Mouse (Mus musculus): ENCODE measurements around the gene Stpg4.

The Stpg4 gene

DNA sequence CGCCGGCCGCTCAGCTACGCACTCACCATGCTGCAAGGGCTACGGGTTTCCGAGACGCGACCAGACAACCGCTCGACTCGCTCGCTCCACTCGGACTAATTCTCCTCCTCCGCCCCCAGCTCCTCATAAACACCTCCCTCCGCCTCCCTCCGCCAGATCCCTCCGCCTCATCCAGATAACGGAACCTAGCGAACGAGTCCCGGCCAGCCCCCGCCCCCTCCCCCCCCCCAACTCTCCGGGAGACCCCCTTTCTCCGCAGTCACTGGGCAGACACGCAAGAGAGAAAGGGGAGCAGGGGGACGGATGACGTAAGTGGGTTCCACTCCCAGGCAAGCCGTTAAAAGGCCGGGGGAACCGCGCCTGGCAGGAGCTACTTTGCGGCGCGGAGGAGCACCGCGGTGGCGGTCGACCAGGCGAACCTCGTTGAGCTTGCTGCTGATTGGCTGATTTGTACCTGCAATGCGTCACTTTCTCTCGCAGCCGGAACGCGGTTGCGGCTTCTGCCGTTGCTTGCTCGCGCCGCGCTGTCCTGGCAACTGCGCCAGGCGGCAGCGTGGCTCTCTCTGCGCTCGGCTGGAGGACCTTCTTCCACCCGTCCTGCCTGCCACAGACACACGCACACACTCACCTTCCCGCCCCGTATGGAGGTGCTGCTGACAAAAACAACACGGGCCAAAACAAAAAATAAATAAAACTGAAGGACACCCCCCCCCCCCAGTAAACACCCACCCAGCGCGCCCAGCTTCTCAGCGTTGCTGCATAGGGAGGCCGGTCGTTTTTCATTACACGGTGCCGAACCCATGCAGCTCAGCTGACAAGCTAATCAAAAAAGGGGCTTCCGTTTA lies 19.4 kb upstream of the Stpg4 start, which contains the start of gene Calm2:
Gene Calm2 (minus strand): TSS at position 169 of the 845 bp plus-strand sequence.
- DNase-seq (ENCODE audit: low spot score in 2 of 2): peak; percentile 96 to 97

DNA sequence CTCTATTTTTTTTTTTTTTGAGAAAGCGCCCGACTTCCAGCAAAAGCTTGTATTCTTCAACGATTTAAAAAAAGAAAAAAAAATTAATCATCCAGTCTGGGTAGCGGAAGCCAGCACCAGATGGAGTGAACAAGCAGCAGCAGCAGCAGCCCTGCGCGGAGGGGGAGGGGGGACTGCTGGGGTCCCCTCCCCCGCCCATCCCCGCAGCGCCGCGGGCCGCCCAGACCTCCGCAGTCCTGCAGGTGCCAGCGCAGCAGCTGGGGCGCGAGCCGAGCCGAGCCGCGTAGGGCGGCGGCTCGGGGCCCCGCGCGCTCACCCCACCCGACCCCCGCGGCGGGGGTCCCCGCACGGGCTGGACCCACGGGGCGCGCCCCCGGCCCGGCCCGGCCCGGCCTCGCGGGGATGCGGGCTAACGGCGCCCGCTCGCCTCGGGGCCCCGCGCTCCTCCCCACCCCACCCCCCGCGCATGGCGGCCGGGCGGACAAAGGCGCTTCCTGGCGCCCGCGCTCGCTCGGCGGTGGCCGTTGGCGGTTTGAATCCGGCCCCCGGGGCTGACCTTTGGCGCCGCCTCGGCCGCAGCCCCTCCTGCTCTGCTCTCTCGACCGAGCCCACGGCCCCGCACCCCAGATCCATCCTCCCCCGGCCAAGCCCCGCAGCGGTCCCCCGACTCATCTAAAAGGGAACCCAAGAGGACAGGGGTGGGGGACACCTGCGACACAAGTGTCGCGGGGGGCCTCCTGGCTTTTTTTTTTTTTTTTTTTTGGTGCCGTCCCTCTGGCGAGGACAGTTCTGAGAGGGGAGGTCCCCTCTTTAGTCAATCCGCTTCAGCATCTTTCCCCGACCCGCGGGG lies 18.6 kb upstream of the Stpg4 start:
- DNase-seq (ENCODE audit: low spot score in 2 of 2): peak; percentile 45 to 76

DNA sequence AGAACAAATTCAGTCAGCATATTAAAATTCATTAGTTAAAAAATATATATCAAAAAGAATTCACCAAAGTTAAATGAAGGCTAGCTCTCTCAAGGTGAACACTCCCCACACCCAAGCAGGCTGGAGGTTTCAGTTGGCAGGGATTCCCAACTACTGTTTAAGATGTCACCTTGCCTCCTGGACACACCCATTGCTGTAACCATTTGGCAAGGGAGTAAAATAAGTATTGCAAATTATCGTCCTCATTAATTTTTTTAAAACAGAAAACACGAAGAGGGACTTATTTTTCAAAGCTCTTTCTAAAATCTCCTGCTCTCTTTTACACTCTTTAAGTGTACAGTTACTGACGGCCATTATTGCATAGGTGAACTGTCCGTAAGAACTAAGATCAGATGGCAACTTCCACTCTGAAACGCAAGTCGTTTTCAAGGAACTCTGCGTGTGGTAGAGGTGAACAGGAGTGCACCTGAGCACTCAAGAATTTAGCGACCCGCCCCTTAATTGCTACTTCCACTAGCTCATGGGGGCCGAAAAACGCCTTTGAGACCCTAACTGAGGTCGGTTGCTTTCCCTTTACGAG lies 17.9 kb upstream of the Stpg4 start:
- DNase-seq (ENCODE audit: low spot score in 2 of 2): no peak

DNA sequence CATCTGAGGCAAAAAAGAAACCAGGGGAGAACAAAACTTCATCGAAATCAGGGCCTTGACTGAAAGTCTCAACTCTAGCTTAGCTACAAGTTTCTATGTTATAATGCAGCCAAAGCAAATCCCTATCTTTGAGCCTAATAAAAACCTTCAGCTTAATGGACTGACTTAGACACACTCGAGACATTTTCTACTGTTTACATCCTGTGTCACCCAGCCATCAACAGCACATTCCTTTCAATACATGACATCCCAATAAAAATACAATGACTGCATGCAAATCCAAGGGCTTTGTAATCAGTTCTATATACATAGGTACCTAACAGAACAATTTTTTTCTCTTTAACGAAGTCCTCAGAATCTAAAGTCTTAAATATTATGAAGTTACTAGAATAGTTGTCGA lies 17.2 kb upstream of the Stpg4 start:
- no peak for DNase-seq (ENCODE audit: low spot score in 2 of 2)

DNA sequence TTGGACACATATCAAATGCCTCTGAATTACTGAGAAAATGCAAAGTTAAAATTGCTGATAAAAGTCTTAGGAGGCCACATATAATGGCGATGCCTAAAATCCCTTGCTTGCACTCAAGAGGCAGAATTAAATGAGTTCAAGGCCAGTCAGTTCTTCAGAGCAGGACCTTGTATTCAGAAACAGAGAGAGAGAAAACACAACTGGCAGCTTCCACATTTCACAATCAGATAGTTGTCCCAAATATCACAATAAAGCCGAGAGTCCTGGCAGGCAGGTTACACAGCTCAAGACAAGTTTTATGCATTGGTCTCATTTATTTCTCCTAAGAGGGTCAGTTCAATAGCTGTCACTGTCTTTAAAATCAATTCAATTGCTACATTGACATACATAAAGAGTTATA lies 14.0 kb upstream of the Stpg4 start:
- DNase-seq (ENCODE audit: low spot score in 2 of 2): no peak

DNA sequence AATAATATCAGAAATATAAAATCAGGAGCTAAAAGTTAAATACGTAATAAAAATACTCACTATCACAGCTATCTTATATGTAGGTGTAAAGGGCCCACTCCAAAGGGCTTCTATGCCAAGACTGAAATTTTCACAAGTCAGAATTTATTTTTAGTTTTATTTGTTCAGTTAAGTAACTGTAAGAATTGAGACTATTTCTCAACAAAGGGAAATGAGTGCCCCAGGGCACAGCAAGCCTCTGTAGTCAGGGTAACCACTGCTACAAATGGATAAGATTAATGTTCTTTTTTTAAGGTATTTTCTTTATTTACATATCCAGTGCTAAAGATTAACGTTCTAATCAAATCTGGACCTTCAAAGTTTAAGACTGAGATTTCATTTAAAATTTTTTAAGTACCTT lies 11.9 kb upstream of the Stpg4 start:
- no peak for DNase-seq (ENCODE audit: low spot score in 2 of 2)

DNA sequence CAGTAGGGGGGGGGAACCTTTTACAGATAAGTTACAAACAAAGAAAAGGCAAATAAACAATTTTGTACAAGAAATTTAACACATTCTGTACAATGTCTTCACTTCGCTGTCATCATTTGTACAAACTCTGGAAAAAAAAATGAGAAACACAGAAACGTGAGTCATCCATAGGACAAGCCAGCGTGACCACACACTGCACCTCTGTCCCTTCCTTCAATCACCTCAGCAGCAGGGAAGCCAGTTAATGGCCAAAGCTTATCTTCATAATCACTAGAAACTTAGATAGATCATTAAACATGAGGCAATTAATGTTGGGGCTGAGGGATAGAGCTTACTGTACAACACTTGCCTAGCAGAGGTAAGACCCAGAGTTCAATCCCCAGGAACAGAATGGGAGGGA lies 6.4 kb upstream of the Stpg4 start:
- DNase-seq (ENCODE audit: low spot score in 2 of 2): no peak

DNA sequence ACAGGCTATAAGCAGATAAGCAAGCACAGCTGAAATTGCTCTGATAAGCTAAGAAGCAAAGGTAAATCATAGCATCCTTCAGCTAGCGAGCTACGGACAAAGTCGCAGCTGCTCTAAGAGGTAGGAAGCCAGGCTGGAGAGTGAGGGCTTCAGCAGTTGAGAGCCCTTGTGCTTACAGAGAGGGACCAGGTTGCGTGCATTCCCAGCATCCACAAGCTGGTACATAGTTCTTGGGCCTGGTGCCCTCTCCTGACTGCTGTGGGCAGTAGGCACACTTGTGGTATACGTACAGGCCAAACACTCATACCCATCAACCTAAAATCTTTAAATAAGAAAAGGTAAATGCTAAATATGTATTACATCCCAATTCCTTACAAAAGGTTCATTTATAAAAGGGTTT lies 5.2 kb upstream of the Stpg4 start:
- DNase-seq (ENCODE audit: low spot score in 2 of 2): no peak

DNA sequence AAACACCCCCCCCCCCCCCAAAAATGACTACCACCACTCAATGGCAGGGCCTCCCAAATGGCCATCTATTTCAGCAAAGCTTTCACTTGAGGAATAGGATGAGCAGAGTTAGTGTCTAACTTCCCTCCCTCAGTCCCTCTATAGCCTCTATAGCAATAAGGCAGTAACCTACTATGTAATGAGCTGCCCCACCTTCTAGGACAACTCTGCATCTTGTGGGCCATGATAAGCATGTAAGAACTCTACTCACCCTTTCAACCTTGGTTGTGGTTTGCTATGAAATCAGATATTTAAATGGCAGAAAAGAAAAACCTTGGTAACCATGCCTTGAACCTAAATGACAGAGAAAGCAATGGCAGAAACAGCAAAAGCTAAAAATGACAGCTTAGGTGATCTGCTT lies 4.8 kb upstream of the Stpg4 start:
- no peak for DNase-seq (ENCODE audit: low spot score in 2 of 2)

DNA sequence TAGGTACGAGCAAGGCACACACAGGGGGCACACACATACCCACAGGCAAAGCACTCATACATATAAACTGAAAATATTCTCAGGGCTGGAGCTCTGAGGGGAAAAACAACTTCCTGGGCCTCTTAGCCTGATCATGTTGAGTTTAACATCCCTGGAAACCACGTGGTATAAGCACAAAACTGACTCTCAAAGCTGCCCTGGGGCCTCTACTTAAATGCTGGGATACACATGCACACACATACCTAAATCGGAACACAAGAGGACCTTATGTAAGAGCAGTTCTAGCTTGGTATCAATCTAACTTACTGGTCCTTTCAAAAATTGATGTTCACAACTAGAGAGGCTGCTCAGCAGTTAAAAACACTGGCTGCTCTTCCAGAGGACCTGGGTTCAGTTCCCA lies 1.9 kb upstream of the Stpg4 start:
- no peak for DNase-seq (ENCODE audit: low spot score in 2 of 2)

DNA sequence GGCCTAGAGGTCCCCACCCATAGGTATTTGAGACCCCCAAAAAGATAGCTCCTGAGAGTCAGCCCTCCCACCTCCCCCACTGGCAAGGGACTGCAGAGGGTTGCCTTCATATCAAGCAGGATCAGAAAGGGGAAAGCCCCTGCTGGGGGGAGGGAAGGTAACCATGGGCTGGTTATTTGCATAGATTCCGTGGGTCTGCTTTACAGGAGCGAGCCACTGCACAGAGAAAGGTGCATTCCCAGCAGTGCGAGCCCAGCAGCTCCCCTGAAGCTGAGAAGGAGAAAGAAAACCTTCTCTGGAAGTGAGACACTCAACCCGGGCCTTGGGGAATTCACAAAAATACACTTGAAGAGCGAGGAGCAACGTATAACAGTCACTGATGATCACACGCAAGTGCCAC lies 9.5 kb downstream of the Stpg4 start:
- DNase-seq (ENCODE audit: low spot score in 2 of 2): no peak

DNA sequence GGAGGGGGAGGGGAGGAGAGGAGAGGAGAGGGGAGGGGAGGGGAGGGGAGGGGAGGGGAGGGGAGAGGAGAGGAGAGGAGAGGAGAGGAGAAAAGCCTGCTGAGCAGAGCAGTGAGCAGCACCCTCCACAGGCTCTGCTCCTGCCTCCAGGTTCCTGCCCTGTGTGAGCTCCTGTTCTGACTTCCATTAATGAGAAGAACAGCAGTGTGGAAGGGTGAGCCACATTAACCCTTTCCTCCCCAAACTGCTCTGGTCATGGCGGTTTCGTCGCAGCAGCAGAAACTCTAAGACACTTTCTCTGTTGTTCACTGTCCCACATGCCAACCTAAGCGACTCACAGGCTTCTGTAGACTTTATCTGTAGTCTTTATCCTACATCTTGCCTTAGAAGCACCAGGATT lies 20.9 kb downstream of the Stpg4 start:
- DNase-seq (ENCODE audit: low spot score in 2 of 2): no peak

DNA sequence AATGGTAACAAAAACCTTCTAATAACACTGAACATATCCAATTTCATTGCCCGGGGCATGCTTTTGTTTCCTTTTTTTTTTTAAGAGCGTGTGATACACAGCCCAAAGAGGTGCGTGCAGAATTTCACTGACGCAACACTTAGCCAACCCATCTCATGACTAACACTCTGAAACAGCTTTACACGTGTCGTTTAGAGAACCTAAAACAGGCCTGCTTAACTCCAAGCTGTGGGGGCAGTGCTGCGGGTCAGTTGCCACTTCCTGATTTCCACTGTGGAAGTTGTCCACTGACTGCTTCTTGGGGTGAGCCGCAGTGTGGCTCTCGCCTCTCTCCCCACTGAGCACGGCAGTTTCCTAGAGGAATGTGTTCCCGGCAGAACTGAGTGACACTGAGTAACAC lies 22.0 kb downstream of the Stpg4 start:
- no peak for DNase-seq (ENCODE audit: low spot score in 2 of 2)

DNA sequence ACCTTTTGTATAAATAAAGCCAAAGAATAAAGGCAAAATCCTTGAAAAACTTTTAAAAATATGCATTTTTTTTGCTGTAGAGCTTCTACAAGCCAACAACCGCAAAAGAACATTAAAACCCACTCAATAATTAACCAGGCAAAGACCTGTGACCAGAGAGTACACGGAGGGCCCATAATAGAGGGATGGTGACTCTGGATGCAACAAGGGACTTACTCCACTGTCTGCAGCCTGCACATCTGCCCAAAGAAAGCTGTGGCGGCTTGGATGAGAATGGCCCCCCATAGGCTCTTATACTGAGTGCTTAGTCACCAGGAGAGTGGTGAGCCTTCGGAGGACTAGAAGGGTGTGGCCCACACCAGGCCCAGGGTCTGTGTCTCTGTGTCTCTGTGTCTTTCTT lies 24.1 kb downstream of the Stpg4 start:
- no peak for DNase-seq (ENCODE audit: low spot score in 2 of 2)

DNA sequence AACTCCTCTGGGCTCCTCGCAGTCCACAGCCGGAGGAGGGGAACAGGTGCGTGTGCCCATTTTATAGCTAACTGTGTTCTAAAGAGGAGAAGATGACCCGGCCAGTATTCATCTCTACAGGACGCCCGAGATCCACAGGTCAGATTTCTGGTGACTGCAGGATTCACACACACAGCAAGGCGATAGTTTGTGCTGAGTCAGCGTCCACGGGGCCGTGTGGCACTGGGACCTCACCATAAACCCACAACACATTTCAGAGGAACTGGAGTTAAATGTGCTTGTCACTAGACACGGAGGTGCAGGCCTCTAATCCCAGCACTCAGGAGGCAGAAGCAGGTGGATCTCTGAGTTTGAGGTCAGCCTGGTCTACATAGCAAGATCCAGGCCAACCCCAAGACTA lies 25.1 kb downstream of the Stpg4 start:
- DNase-seq (ENCODE audit: low spot score in 2 of 2): no peak

DNA sequence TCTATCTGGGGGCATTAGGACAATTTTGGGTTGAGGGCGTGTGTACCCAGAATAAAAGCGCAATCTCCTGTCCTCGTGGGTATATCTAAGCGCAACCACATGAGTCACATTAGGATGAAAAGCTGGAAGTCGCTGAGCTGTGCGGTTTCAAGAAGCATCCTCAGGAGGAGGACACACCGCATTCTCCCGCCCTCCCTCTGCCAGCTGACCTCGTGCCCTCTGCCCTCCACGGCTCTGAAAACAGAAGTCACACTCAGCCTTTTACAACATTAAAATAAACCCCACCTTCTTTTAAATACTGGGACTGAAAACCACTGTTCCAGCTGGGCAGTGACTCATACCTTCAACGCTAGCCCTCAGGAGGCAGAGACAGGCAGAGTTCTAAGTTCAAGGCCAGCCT lies 30.5 kb downstream of the Stpg4 start:
- no peak for DNase-seq (ENCODE audit: low spot score in 2 of 2)

DNA sequence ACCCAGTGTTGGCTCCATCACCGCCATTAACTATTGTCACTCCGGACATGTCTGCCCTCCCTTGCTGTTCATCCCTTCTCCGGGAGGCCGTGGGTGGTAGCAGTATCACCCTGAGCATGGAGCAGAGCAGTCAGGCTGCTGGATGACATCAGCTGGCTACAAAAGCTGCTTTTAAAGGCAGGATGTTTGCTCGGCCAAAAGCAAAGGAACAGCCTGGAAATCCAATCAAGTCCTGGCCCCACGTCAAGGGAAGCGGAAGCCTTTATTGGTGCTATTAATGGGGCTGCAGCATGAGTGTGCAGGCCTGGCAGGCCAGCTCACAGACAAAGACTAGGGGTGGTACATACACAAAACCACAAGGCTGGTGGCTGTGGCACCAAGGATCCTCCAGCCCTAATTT lies 36.3 kb downstream of the Stpg4 start:
- no peak for DNase-seq (ENCODE audit: low spot score in 2 of 2)

DNA sequence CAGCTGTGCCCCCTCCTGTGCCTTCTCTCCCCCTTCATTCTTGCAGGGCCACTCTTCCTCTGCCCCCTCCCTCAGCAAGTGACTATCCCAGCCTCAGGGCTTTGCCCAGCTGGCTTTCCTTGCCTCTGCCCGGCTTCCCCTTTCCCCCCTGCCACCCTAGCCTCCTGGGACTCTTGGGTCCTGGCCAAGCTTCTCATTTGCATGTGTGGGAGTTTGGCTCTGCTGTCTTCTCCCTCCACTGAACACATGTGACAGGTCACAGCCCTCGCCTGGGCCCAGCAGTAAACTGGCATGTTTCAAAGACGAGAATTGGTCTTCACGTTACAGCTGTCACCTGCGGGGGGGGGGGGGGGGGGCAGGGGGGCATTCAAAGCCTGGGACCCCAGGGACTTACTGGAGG lies 40.5 kb downstream of the Stpg4 start:
- no peak for DNase-seq (ENCODE audit: low spot score in 2 of 2)

DNA sequence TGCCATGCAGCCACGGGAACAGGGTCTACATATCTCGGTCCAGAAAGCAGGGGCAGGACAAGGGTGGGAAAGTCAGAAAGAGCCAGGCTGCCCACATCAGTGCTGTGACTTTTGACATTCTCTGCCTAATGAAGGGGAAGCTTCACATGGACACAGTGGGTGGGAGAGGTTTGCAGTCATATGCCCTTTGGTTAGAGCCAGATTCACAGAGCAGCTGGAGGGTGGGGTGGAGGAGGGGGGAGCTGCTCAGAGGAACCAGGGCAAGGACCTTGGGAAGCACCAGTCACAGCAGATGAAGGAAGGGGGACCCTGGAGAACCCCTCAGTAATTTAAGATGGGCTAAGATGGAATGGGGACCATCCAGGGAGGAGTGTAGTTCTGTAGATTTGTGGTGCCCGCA lies 41.7 kb downstream of the Stpg4 start:
- DNase-seq (ENCODE audit: low spot score in 2 of 2): no peak

DNA sequence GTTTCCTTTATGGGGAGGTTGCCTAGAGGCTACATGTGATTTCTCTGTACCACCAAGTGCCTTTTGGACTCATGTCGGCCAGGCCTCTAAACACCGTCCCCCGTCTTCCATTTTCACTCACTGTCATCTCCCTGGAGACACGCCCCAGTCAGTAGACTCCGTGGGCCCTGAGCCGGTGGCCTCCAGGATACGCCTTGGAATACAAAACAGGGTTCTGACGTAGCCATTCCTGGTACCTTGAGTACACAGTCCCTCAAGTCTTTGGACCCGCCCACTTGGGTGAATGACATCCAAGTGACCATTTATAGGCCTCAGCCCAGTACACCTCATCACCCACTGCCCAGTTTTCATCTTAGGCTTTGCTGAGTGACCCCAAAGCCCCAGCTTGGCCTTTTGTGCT lies 46.9 kb downstream of the Stpg4 start:
- no peak for DNase-seq (ENCODE audit: low spot score in 2 of 2)

DNA sequence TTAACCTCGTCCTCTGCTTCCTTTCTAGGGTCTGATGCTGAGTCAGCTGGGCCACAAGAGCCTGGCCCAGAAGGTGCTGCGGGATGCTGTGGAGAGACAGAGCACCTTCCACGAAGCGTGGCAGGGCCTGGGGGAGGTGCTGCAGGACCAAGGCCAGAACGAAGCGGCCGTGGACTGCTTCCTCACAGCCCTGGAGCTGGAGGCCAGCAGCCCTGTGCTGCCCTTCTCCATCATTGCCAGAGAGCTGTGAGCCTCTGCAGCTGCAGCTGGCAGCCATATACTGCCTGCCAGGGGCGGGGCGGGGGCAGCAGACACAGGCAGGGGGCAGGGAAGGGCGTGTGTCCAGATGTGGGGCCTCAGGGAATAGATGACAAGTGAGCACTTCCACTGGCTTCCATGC lies 47.7 kb downstream of the Stpg4 start:
- DNase-seq (ENCODE audit: low spot score in 2 of 2): no peak

DNA sequence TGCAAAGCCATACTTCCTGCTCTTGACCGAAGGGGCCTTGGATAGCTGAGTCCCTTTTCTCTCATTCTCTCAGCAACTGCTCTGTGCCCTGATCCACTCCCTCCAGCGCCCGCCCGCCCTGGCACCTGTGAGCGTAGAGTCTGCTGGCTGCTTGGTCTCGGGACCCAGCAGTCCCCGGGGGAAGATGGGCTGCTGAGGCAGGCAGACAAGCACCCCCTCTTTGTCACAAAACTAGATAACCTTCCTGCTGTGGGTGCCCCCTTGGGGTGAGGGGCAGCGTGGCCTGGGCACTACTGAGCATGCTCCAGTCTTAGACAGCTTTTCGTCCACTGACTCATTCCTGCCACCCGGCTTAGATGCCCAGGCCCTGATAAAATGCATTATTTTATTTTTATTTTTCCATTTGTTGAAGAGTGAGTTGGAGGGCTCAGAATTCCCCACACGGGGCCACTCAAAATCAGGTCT lies 48.3 kb downstream of the Stpg4 start:
- DNase-seq (ENCODE audit: low spot score in 2 of 2): no peak

Measured in cerebellum, postnatal 4 days (tissue).